Mouse (Mus musculus) gastrocnemius, adult 18-20 months (tissue): ENCODE measurements around the gene Plscr1. TPM values are rescaled to one million over a fixed set of nuclear protein-coding genes. Genes with fewer than 3 reads are reported as not detected.
A peak's percentile ranks its signal among the peaks of the same experiment; 100 is the strongest.

Source experiments
- DNase-seq: peaks from one replicate; pipeline ENCODE4 v3.0.0; 2021; ENCODE audit warnings: low spot score
- long read RNA-seq, 2 experiments: library from polyadenylated mRNA; stranded (forward); transcript quantifications; one replicate each; pipeline ENCODE4 v2.0.0; 2021
- total RNA-seq, 2 experiments: library from RNA; stranded (reverse); gene quantifications; 2 replicates each; pipeline ENCODE4 v1.2.3; 2021

Plscr1 gene
- total RNA-seq, result 1 to 10 TPM in 1 of 2 experiments, under 1 TPM in 1; 0.75 to 1.3 TPM
- long read RNA-seq, experiment 1, result 0 reads
- long read RNA-seq, experiment 2, result 0 reads

- DNase-seq, result no peak
These were observed at the start of gene Plscr1 for GRCm38 (mm10) chr9:92249447-92249852. TSS of gene Plscr1 (plus strand) at chr9:92249750.

DNA sequence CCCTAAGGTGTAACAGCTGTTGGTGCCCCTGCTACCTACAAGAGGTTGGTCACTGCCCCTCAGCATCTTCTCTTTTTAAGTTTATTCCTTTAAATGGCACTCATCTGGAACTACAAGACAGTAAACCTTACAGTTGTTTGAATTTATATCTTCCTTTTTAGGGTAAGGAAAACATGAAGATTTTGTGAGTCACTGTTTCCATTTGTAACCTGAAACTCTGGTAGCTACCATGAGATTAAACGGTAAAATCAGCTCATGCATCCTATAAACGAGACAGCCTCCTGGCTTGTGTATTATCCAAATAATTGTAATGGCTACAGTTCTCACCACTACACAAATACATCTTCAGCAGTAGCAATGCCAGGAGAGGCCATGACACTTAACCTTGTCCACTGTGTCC lies 45.2 kb upstream of the Plscr1 start:
- DNase-seq, result no peak

GRCm38 (mm10) chr9:92207307-92207706 lies 42.2 kb upstream of the Plscr1 start:
- DNase-seq, result peak; percentile 53

DNA sequence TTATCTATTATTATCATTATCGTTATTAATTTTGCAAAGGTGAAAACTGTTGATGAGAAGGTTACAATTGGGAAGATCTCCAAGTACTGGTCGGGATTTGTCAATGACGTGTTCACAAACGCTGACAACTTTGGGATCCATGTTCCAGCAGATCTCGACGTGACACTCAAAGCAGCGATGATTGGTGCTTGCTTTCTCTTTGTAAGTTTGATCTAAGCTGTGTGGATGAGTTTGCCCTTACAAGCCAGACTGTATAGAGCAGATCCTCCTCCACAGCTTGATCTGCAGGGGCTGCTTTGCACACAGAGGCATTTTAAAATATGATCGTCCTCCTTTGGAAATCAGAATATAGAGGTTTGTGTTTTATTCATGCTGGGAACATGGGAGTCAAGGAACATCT lies 41.8 kb upstream of the Plscr1 start:
- DNase-seq, result no peak

GRCm38 (mm10) chr9:92209850-92210249 lies 39.7 kb upstream of the Plscr1 start:
- DNase-seq, result no peak

DNA sequence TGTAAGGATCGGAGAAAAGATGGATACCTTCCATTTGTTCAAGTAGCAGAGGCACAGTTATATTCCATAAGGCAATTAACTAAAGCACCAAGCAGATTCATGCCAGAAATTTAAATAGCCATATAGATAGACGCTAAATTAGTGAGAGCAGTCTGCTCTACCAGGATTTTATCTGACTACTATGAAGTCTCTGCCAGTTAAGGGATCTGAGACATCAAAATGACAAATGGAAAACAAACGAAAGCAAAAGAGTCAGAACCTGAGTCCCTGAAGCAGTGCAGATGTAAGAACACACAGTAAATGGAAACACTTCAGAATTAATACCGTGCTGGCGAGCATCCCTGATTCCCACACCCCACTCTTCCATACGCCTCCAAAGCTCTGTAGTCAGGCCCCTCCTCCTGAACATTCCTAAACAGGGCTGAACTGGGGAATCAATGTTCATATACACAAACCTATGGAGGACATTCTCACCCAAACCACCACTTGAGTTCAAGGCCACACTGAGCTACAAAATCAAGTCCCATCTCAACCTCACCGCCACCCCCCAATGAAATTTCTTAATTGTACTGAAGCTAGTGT lies 39.1 kb upstream of the Plscr1 start:
- no peak for DNase-seq

DNA sequence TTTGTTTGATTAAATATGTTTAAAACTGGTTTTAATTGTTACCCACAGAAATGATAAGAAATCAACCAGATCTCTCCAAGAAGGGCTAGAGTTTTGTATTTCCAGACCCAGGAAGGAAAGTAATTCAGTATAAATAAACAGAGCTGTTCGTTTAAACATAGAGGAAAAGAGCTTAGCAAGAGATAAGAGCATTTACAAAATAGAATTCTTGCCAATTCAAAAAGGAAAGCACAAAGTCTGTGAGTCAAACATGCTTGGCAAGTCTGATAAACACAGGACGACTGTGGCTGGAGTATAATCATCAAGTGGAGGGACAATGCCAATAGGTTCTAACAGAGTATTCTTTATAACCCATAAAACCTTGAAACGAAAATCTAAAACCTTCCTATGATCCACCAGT lies 38.5 kb upstream of the Plscr1 start:
- no peak for DNase-seq

- DNase-seq, result no peak
These were observed 32.1 kb upstream of the Plscr1 start for GRCm38 (mm10) chr9:92217484-92217883.

GRCm38 (mm10) chr9:92217896-92218295 lies 31.7 kb upstream of the Plscr1 start:
- no peak for DNase-seq

- DNase-seq, result no peak
These were observed 29.4 kb upstream of the Plscr1 start for GRCm38 (mm10) chr9:92220151-92220550.

GRCm38 (mm10) chr9:92221480-92221879 lies 28.1 kb upstream of the Plscr1 start:
- no peak for DNase-seq

DNA sequence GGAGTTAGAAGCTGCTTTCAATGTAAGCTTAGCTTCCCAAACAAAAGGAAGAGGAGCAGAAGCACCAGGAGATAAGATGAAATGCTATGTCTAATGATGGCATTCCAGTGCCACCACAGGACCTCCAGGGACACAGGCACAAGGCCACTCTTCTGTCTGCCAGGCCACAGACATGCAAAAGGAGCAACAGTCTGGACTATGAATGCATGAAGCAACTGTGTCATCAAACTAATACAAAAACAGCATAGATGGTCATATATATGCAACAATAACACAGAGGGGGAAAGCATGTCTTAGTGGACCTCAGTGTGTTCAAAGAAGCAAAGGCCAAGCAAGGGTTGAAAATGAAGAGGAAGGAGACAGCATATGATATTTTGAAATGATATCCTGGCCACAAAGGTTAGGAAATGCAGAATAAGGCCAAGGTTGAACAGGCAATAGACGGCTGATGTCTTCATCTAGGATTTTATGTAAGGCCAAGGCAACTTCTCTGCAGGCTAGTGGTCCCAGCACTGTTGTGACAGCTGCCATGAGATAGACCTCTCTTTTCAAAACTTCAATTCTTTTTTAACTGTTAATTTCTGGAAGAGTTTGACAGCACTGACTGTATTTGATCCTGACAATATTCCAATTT lies 24.8 kb upstream of the Plscr1 start:
- no peak for DNase-seq

DNA sequence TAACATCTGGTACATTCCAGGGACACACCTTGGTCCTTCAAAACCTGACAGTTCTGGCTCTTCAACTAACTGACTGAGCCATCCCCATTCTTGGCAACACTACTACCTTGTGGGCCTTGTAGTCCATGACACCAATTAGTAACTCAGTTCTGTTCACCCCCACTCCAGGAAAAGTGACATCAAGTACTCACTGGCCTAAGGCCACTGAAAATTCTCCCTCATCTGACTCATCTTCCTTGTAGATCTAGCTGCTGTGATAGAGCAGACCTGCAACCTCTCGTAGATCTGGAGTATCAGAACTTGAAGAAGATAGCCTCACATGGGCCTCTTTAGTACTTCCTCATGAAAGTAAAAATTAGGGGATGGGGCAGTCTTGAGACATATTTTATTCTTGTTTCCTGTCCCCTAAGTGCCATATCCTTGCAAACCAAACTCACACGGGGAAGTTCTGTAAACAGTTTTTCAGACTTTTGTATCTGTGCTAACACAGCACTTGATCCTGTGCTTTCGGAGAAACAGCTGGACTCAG lies 23.4 kb upstream of the Plscr1 start:
- DNase-seq, result no peak

DNA sequence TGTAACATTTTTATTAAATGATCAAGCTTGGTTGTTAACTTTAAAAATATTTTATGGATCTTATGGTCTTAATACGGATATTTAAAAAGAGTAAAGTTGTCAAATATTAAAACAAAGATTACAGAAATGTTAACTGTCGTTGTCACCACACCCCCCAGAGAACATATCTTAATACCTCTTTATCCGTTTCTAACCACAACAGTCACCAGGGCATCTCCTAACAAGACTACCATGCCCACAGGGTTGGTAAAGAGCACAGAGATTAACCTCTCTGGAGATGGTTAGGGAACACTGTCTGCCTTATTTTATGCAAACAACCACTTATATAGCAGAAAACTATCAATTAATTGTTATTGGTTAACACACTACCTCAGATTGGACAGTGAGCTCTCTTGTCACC lies 22.8 kb upstream of the Plscr1 start:
- DNase-seq, result no peak

GRCm38 (mm10) chr9:92228867-92229832 lies 20.4 kb upstream of the Plscr1 start:
- no peak for DNase-seq

- DNase-seq, result no peak
These were observed 19.7 kb upstream of the Plscr1 start for GRCm38 (mm10) chr9:92229833-92230205.

DNA sequence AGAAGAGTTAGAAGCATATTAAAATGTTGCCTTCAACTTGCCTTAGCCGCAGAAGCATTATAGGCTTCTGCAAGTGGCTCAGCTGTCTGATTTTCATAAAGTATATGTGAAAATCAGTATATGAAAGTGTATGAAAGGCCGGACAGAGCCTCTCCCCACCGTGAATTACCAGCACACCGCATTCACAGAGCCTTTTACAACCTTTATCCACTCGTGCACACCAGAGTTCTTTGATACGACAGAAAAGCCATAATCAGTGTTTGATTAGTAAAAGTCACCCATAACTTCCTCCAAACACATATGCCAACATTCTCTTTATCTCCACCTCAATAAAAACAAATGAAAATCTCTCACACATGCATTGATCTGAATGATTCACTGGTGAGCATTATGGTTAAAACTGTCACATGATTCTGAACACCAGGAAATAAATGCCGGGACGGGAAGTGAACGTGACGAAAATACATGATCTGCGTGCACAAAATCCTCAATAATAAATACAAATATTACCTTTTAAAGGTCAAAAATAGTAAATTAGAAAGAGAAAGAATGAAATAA lies 14.6 kb upstream of the Plscr1 start:
- no peak for DNase-seq

DNA sequence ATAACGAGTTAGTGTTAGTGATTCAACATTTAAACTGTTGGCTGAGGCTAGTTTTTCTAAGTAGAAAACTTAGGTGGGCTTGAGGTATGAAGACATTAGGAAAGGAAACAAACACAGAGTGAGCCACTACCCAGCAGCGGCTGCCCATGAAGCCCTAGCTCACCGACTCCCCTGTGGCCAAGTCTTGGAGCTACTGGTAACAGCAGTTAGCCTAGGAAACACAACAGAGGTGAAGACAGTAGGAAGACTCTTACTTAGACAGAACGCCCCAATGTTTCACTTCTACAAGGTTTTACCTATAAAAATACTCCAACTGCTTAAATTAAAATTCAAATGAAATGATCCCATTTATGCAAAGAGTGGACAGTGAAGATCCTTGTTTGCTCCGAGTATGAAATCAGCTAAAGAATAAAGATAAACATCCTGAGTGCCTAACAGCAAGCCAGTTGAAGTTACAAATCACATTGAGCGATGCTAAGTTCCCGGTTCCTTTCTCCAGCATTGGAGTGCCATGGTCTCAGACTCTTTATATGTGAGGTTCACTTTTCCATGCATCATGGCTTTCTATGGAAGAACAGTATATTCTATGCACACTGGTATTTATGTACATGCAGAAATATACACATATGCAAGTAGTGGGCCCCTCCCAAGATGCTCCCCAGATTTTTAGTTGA lies 640 bp upstream of the Plscr1 start:
- DNase-seq, result no peak

DNA sequence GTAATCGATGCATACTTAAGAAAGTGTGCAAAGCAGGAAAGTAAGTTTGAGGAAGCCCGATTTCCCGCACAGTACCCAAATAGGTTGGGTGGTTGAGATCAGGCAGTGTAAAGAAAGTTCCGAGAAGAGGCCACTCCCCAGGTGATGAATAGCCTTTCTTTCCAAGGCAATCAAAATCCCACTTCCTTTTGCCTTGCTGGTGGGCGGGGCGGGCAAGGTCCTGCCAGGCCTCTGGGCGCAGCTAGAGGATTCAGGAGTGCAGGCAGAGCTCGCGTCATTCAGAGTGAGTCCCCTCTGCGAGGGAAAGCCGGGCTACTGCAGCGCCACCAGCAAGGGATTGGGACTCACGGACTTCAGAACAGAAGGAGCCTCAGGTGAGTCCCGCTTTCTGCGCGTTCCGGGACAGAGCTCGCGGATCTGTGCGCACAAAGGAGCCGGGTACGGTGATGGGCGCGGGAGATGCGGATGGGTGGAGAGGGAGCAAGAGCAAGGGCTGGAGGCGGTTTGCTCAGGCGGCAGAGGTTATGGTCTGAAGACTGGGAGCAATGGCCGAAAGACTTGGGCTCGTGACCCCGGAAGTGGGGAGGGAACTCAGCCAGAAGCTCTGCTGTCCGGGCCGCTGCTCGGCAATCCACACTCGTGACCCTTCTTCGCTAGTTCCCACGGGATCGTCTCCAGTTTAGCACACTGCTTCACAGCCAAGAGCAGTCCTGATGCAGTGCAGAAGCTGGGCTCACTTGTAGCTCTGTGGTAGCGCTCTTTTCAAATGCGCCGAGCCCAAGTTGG lies 630 bp downstream of the Plscr1 start:
- peak; percentile 82 for DNase-seq

GRCm38 (mm10) chr9:92252718-92253117 lies 3.2 kb downstream of the Plscr1 start:
- DNase-seq, result no peak
